Mouse (Mus musculus): ENCODE measurements at regions not wholly inside any gene's neighbourhood (a gene's known extent, or its start where the extent isn't known, plus 50 kb on each side); places are given as distances from the start of the nearest gene placed in this dataset.

DNA sequence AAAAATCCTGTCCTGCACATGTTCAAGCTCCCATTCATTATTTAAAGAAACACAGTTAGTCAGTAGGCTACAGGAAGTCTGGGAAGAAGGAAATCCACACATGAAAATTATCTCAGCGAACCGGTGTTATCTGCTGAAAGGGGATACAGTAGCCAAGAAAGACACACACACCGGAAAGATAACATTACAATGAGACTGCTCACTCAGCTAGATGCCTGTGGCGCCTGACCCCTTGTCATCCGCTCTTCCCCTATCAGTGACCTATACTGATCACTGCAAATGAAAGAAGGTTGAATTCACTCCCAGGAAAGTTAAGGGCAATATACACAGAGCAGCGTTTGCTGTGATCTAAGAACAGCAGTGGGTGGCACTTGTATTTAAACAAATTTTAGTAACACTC lies 481.0 kb upstream of the Sox11 start:
- ATAC-seq (replicated peaks; ENCODE audit: low FRiP score, low TSS enrichment, low read depth) (no peak), DNase-seq (ENCODE audit: low spot score) (no peak)
- 54% methylated on average over 6 of the region's 6 CpGs for WGBS

DNA sequence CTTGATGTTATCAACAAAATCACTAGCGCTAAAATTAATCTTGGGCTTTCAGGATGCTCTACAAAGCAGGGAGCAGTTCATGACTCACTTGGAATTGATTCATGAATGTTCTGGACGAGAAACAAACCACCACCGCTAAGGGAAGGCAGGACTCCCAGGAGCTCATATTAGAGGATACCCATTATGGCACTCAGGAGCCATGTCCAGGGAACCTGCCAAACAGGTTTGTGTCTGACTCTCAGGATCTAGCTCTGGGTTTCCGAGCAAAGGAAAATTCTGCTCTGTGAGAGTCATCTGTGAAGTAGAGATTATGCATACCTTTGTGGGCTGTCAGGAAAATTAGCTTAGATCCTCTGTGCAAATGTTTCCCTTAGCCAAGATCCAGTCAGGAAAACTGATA lies 454.3 kb upstream of the Sox11 start:
- H3K4me2 ChIP-seq (ENCODE audit: low read length), result no peak overlapping the region
- DNase-seq (ENCODE audit: low spot score) (no peak), ATAC-seq (replicated peaks; ENCODE audit: low FRiP score, low TSS enrichment, low read depth) (no peak)
- H3K9me3 ChIP-seq (ENCODE audit: control insufficient read depth, low read length), result no peaks in the 10 kb centered on the region
- no peaks in the 10 kb centered on the region for H3K4me1 ChIP-seq (replicated peaks; ENCODE audit: control insufficient read depth, insufficient read depth, low read length)
- H3K27me3 ChIP-seq (replicated peaks; ENCODE audit: control insufficient read depth, insufficient read depth, low read length), result no peaks in the 10 kb centered on the region
- H3K27ac ChIP-seq (ENCODE audit: low read depth), result no peak overlapping the region
- H3K4me3 ChIP-seq (ENCODE audit: low read depth, low read length), result no peak overlapping the region
- no peaks in the 10 kb centered on the region for H3K36me3 ChIP-seq (ENCODE audit: control insufficient read depth, insufficient read depth, low read length)
- WGBS, result 54% methylated on average over 4 of the region's 4 CpGs
- H3K9ac ChIP-seq (ENCODE audit: low read length), result no peak overlapping the region

More for the DNA sequence above, 481.0 kb upstream of the Sox11 start:
- H3K4me3 ChIP-seq (ENCODE audit: low read depth, low read length), result no peak overlapping the region
- no peaks in the 10 kb centered on the region for H3K9me3 ChIP-seq (ENCODE audit: control insufficient read depth, low read length)
- H3K27ac ChIP-seq (ENCODE audit: low read depth), result no peak overlapping the region
- no peaks in the 10 kb centered on the region for H3K36me3 ChIP-seq (ENCODE audit: control insufficient read depth, insufficient read depth, low read length)
- H3K4me2 ChIP-seq (ENCODE audit: low read length), result no peak overlapping the region
- H3K9ac ChIP-seq (ENCODE audit: low read length), result no peak overlapping the region
- no peaks in the 10 kb centered on the region for H3K4me1 ChIP-seq (replicated peaks; ENCODE audit: control insufficient read depth, insufficient read depth, low read length)
- H3K27me3 ChIP-seq (replicated peaks; ENCODE audit: control insufficient read depth, insufficient read depth, low read length), result no peaks in the 10 kb centered on the region

DNA sequence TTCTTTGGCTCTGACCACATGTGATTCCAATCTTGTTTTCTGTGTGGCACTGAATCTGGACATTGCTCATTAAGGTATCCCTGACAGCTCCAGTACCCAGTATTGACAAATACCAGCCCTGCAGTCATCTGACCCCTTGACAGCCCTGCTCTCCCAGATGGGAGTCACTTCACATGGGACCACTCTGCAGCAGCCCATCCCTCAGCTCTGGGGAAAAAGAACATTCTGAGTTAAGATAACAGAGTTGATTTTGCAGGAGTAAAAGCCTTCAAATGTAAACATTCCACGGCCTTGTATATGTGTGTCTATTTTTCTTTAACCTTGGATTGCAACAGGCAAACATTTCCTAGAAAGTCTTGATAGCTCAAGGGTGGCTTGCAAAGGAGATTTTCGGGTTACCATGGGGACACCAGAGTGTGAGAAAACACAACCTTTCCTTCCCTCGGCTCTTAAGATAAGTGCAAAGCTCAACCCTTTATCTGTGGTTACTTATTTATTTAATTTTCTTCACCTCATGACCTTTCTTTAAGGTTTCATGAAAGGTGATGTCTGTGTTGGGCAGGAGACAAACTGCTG lies 444.4 kb upstream of the Sox11 start:
- H3K9me3 ChIP-seq (ENCODE audit: control insufficient read depth, low read length), result no peaks in the 10 kb centered on the region
- no peak overlapping the region for H3K4me3 ChIP-seq (ENCODE audit: low read depth, low read length)
- no peak overlapping the region for H3K9ac ChIP-seq (ENCODE audit: low read length)
- no peaks in the 10 kb centered on the region for H3K36me3 ChIP-seq (ENCODE audit: control insufficient read depth, insufficient read depth, low read length)
- H3K27me3 ChIP-seq (replicated peaks; ENCODE audit: control insufficient read depth, insufficient read depth, low read length), result no peaks in the 10 kb centered on the region
- H3K4me1 ChIP-seq (replicated peaks; ENCODE audit: control insufficient read depth, insufficient read depth, low read length), result no peaks in the 10 kb centered on the region
- H3K27ac ChIP-seq (ENCODE audit: low read depth), result no peak overlapping the region
- 13% methylated on average over 3 of the region's 3 CpGs for WGBS
- no peak overlapping the region for H3K4me2 ChIP-seq (ENCODE audit: low read length)
- DNase-seq (ENCODE audit: low spot score) (no peak), ATAC-seq (replicated peaks; ENCODE audit: low FRiP score, low TSS enrichment, low read depth) (peak; percentile 81)

DNA sequence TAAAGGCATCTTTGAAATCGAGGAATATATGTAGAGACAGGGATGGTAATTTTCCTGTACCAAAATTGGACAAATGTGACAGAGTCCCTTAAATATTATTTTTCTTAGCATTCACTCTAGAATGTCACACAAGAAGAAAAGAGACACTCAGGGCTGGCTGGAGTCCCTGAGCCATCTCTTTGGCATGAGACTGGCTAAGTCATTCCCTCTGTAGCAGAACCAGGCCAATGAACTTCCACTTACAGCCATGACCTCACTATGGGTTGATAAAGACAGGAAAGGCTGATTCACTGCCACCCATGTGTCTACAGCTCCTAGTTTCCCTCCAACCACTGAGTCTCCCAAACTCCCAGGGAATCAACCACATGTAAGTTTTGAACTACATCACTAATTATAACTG lies 438.4 kb upstream of the Sox11 start:
- ATAC-seq (replicated peaks; ENCODE audit: low FRiP score, low TSS enrichment, low read depth), result no peak
- Histone ChIP-seq H3K36me3 (ENCODE audit: control insufficient read depth, insufficient read depth, low read length) (no peaks in the 10 kb centered on the region), H3K27ac (ENCODE audit: low read depth) (no peak overlapping the region), H3K4me2 (ENCODE audit: low read length) (no peak overlapping the region), H3K9me3 (ENCODE audit: control insufficient read depth, low read length) (no peaks in the 10 kb centered on the region), H3K27me3 (replicated peaks; ENCODE audit: control insufficient read depth, insufficient read depth, low read length) (no peaks in the 10 kb centered on the region), H3K4me3 (ENCODE audit: low read depth, low read length) (no peak overlapping the region), H3K4me1 (replicated peaks; ENCODE audit: control insufficient read depth, insufficient read depth, low read length) (no peaks in the 10 kb centered on the region), H3K9ac (ENCODE audit: low read length) (no peak overlapping the region)
- 81% methylated on average over 1 of the region's 1 CpGs for WGBS
- DNase-seq (ENCODE audit: low spot score), result no peak

DNA sequence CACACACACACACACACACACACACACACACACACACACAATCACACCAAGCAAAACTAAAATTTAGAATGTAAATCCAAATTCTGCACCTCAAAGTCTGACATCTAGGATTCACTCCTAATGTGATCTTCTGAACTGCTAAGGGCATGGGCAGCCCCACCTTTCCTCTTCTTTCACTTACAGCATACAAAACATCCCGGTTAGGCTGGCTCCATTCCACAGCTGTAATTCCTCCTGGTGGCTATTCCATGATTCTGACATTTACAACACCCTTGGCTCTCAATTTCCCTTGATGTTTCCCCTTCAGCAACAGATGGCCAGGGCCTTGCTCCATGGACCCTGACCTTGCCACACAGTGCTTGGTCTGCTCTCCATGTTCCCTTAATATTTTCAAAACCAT lies 423.6 kb upstream of the Sox11 start:
- Histone ChIP-seq H3K9me3 (ENCODE audit: control insufficient read depth, low read length) (no peaks in the 10 kb centered on the region), H3K36me3 (ENCODE audit: control insufficient read depth, insufficient read depth, low read length) (no peaks in the 10 kb centered on the region), H3K27ac (ENCODE audit: low read depth) (no peak overlapping the region), H3K4me2 (ENCODE audit: low read length) (no peak overlapping the region), H3K27me3 (replicated peaks; ENCODE audit: control insufficient read depth, insufficient read depth, low read length) (no peaks in the 10 kb centered on the region), H3K4me1 (replicated peaks; ENCODE audit: control insufficient read depth, insufficient read depth, low read length) (no peaks in the 10 kb centered on the region), H3K9ac (ENCODE audit: low read length) (no peak overlapping the region), H3K4me3 (ENCODE audit: low read depth, low read length) (no peak overlapping the region)
- no peak for ATAC-seq (replicated peaks; ENCODE audit: low FRiP score, low TSS enrichment, low read depth)
- WGBS, result 14% methylated on average over 1 of the region's 1 CpGs
- DNase-seq (ENCODE audit: low spot score), result no peak

DNA sequence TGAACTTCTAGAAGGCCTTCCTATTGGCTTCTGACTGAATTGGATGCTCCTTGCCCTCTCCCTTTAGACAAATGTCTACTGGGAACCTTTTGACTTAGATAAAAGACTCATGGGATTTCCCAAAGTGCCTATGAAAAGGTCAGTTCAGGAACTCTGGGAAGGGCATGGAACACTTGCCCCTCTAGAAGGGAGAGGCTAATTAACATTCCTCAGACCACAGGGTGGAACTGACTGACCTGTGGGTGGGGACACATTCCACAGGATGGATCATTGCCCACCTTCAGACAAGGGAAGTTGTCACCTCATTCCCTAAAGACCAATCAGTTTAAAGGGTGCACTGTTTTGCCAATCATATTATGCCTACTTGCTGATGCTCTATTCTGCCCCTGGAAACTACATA lies 416.6 kb upstream of the Sox11 start:
- no peaks in the 10 kb centered on the region for H3K9me3 ChIP-seq (ENCODE audit: control insufficient read depth, low read length)
- H3K4me3 ChIP-seq (ENCODE audit: low read depth, low read length), result no peak overlapping the region
- H3K27me3 ChIP-seq (replicated peaks; ENCODE audit: control insufficient read depth, insufficient read depth, low read length), result no peaks in the 10 kb centered on the region
- H3K4me2 ChIP-seq (ENCODE audit: low read length), result no peak overlapping the region
- DNase-seq (ENCODE audit: low spot score) (no peak), ATAC-seq (replicated peaks; ENCODE audit: low FRiP score, low TSS enrichment, low read depth) (no peak)
- H3K4me1 ChIP-seq (replicated peaks; ENCODE audit: control insufficient read depth, insufficient read depth, low read length), result no peaks in the 10 kb centered on the region
- H3K9ac ChIP-seq (ENCODE audit: low read length), result no peak overlapping the region
- H3K27ac ChIP-seq (ENCODE audit: low read depth), result no peak overlapping the region
- no peaks in the 10 kb centered on the region for H3K36me3 ChIP-seq (ENCODE audit: control insufficient read depth, insufficient read depth, low read length)

DNA sequence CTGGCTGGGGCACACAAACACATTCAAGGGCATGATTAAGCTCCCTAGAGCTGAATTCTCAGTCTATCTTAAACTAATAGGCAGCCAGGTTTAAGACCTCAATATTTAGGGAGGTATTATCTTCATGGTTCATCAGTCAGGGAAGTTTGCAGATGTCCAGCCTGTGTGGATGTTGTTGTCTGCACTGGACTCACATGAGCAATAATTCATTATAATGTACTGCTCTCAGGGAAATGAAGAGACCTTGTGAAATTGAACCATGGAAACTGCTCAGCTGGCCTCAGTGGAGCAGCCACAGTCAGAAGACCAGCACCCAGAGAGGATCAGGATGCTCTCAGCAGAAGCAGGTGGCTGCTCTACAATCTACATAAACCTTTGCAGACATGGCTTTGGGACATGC lies 415.3 kb upstream of the Sox11 start:
- no peaks in the 10 kb centered on the region for H3K36me3 ChIP-seq (ENCODE audit: control insufficient read depth, insufficient read depth, low read length)
- H3K9ac ChIP-seq (ENCODE audit: low read length), result no peak overlapping the region
- no peak overlapping the region for H3K4me3 ChIP-seq (ENCODE audit: low read depth, low read length)
- DNase-seq (ENCODE audit: low spot score) (no peak), ATAC-seq (replicated peaks; ENCODE audit: low FRiP score, low TSS enrichment, low read depth) (no peak)
- no peak overlapping the region for H3K27ac ChIP-seq (ENCODE audit: low read depth)
- no peaks in the 10 kb centered on the region for H3K4me1 ChIP-seq (replicated peaks; ENCODE audit: control insufficient read depth, insufficient read depth, low read length)
- no peaks in the 10 kb centered on the region for H3K27me3 ChIP-seq (replicated peaks; ENCODE audit: control insufficient read depth, insufficient read depth, low read length)
- H3K4me2 ChIP-seq (ENCODE audit: low read length), result no peak overlapping the region
- H3K9me3 ChIP-seq (ENCODE audit: control insufficient read depth, low read length), result no peaks in the 10 kb centered on the region

DNA sequence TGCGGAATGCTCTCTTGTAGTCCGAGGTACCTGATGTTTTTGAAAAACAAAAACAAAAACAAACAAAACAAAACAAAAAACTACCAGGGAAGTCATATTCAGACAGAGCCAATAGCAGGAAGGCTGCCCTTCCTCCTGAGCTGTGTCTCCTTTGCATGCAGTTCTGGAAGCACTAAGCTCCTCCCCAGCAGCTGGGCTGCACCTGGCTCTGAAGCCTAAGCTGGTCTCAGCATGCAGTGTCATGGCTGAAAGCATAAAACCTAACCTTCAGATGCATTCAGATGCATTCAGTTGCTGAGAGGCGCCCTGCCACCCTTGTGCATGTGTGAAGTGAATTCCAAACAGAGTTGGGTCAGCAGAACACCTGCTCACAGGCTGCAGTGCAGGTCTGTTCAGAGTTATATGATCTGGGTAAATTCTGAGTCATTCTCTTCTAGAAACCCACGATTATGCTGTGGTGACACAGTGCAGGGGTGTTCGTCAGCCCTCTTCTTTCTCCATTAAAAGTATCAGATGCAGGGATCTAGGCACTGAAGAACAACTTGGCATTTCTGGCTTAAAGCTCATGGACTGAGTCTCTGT lies 382.3 kb upstream of the Sox11 start:
- Histone ChIP-seq H3K4me1 (replicated peaks; ENCODE audit: control insufficient read depth, insufficient read depth, low read length) (0 out of 2 replicates have a peak, but pooled peaks cover 3% of the 10 kb centered on the region), H3K4me3 (ENCODE audit: low read depth, low read length) (no peak overlapping the region), H3K4me2 (ENCODE audit: low read length) (no peak overlapping the region), H3K9me3 (ENCODE audit: control insufficient read depth, low read length) (no peaks in the 10 kb centered on the region), H3K36me3 (ENCODE audit: control insufficient read depth, insufficient read depth, low read length) (no peaks in the 10 kb centered on the region), H3K27ac (ENCODE audit: low read depth) (no peak overlapping the region), H3K27me3 (replicated peaks; ENCODE audit: control insufficient read depth, insufficient read depth, low read length) (no peaks in the 10 kb centered on the region), H3K9ac (ENCODE audit: low read length) (no peak overlapping the region)
- peak; percentile 56 for DNase-seq (ENCODE audit: low spot score)
- no peak for ATAC-seq (replicated peaks; ENCODE audit: low FRiP score, low TSS enrichment, low read depth)
- 59% methylated on average over 5 of the region's 5 CpGs for WGBS

DNA sequence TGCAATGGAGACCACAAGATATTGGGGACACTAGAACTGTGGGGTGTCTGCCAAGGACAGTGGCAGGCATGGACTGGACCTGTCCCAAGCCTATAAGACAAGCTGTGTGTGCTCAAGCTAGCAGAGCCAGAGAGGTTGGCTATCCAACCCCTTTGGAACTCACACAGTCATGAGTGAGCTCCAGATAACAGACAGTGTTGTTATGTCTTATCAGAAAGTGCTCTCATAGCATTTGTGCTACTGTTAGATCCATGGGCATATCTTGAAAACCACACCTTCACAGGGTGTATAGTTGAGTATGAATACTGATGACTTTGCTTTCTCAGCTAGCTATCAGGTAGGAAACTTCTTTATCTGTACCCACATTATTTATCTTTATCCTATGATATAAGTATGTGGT lies 338.1 kb upstream of the Sox11 start:
- ATAC-seq (replicated peaks; ENCODE audit: low FRiP score, low TSS enrichment, low read depth), result no peak
- no peaks in the 10 kb centered on the region for H3K9me3 ChIP-seq (ENCODE audit: control insufficient read depth, low read length)

More for the DNA sequence above, 338.1 kb upstream of the Sox11 start:
- H3K4me2 ChIP-seq (ENCODE audit: low read length), result no peak overlapping the region
- H3K36me3 ChIP-seq (ENCODE audit: control insufficient read depth, insufficient read depth, low read length), result no peaks in the 10 kb centered on the region
- no peak overlapping the region for H3K27ac ChIP-seq (ENCODE audit: low read depth)
- no peak overlapping the region for H3K9ac ChIP-seq (ENCODE audit: low read length)
- no peaks in the 10 kb centered on the region for H3K4me1 ChIP-seq (replicated peaks; ENCODE audit: control insufficient read depth, insufficient read depth, low read length)
- no peak overlapping the region for H3K4me3 ChIP-seq (ENCODE audit: low read depth, low read length)
- H3K27me3 ChIP-seq (replicated peaks; ENCODE audit: control insufficient read depth, insufficient read depth, low read length), result no peaks in the 10 kb centered on the region
- no peak for DNase-seq (ENCODE audit: low spot score)

All from intestine, embryonic 14.5 days (tissue).